Mouse (Mus musculus): ENCODE data around the gene Tspan5.

Gene Tspan5

GRCm38 (mm10) chr3:138955220-138955619, 213.2 kb downstream of the Tspan5 start:
- no peak for DNase-seq
